Comparison of ENCODE assay signal across 12 mouse cellular contexts in the genomic region with DNA sequence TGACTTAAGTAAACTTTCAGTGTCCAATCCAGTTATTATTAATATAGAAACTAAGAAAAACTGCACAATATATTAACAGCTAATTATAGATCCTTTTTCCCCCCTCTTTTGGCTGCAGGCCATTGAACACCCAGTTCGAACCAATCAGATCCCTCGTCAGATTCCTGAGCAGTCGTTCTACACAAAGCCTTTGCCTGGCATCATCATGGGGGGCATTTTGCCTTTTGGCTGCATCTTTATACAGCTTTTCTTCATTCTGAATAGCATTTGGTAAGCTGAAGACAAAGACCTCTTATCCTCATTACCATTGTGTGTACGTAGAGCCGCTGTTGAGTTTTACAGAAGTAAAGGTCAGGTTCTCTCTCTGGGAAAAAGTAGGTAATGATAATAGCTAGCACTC.
"Had no signal": no experiment of that assay in that cellular context is flagged by ENCODE, and none has a peak within 500 bp of the region (broad histone marks: within the 10 kb centered on the region; RNA-seq: fewer than 3 reads in every experiment).

No protein-coding gene starts in this region.

- H3K4me2 ChIP-seq: kidney, embryonic 15.5 days; limb, embryonic 15.5 days; liver, embryonic 12.5 days; lung, embryonic 15.5 days; neural tube, embryonic 15.5 days had no signal

- H3K27ac ChIP-seq: kidney, embryonic 15.5 days; left cerebral cortex, adult 2 months; limb, embryonic 15.5 days; liver, embryonic 12.5 days; lung, embryonic 15.5 days; neural tube, embryonic 15.5 days had no signal

- H3K9me3 ChIP-seq: kidney, embryonic 15.5 days; limb, embryonic 15.5 days; liver, embryonic 12.5 days; lung, embryonic 15.5 days; neural tube, embryonic 15.5 days had no signal

- H3K9ac ChIP-seq: kidney, embryonic 15.5 days; limb, embryonic 15.5 days; liver, embryonic 12.5 days; lung, embryonic 15.5 days; neural tube, embryonic 15.5 days had no signal

- H3K4me3 ChIP-seq: kidney, embryonic 15.5 days; left cerebral cortex, adult 2 months; limb, embryonic 15.5 days; liver, embryonic 12.5 days; lung, embryonic 15.5 days; myocyte; neural tube, embryonic 15.5 days had no signal

- DNase-seq: kidney, postnatal 14 days; lung, postnatal 14 days; right cerebral cortex, adult 18-20 months; right cerebral cortex, postnatal 25 days; thymus, postnatal 36 days had no signal

- ATAC-seq: liver, embryonic 12.5 days had no signal

- H3K27me3 ChIP-seq: kidney, embryonic 15.5 days; limb, embryonic 15.5 days; liver, embryonic 12.5 days; lung, embryonic 15.5 days; neural tube, embryonic 15.5 days had no signal

- H3K4me1 ChIP-seq: kidney, embryonic 15.5 days; limb, embryonic 15.5 days; liver, embryonic 12.5 days; lung, embryonic 15.5 days; neural tube, embryonic 15.5 days had no signal
